Mouse (Mus musculus) frontal cortex, postnatal 36 days (tissue): ENCODE data around the gene Car4.

Experiments
- DNase-seq, 2 experiments: peaks; one replicate each; pipeline ENCODE4 v3.0.0; 2022; ENCODE audit warnings: low spot score in 2 of 2

Car4 gene

DNA sequence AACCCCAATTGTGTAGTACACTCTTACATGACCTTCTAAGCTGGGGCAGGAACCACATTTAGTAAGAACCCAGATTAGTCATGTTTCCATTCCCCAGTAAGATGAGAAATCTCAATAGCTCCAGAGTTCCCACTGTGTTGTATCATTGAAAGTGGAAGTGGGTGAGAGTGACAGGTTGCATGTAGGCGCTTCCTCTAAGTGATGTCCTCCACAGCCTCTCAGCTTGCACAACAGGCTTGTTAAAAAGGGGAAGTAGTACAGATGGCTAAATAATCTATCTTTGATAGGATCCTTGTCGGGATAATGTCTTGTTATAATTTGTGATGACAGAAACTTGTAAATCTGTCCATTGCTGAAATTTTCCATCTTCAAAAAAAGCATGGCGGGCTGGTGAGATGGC, 46.0 kb downstream of the Car4 start:
- DNase-seq: peak; percentile 33 to 42

DNA sequence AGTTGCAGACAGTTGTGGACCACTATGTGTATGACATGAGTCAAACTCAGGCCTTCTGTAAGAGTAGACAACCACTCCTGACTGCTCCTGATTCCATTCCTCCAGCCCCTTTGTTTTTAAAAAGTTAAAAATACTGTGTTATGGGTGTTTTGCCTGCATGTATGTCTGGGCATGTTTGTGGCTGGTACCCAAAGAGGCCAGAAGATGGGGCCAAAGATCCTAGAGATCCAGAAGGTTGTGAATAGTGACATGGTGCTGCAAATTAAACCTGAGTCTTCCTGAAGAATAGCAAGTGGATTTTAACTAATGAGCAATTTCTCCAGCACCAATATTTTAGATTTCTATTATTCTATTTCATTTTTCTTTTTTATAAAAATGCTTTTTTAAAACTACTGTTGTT, 55.5 kb downstream of the Car4 start:
- no peak for DNase-seq
